Mouse (Mus musculus): ENCODE measurements around the gene Foxf2. TPM values are rescaled to one million over a fixed set of nuclear protein-coding genes. Genes with fewer than 3 reads are reported as not detected.

Foxf2 gene
- polyA plus RNA-seq, 1 experiment from 2014 or later = 5.8 TPM

GRCm38 (mm10) chr13:31641517-31641916 lies 15.9 kb downstream of the Foxf2 start:
- no peak overlapping the region for H3K9ac ChIP-seq
- 0 out of 2 replicates have a peak, but pooled peaks cover 5% of the 10 kb centered on the region for H3K27me3 ChIP-seq
- no peak for ATAC-seq (ENCODE audit: insufficient number of reproducible peaks, low FRiP score, low TSS enrichment, low read depth)
- no peaks in the 10 kb centered on the region for H3K36me3 ChIP-seq
- H3K27ac ChIP-seq (replicated peaks) = no peak overlapping the region
- 71% methylated on average over 5 of the region's 5 CpGs for WGBS
- no peak overlapping the region for H3K4me2 ChIP-seq (replicated peaks)
- no peak overlapping the region for H3K4me3 ChIP-seq (replicated peaks)
- H3K9me3 ChIP-seq (replicated peaks) = no peaks in the 10 kb centered on the region
- H3K4me1 ChIP-seq = no peaks in the 10 kb centered on the region

GRCm38 (mm10) chr13:31652131-31652745 lies 26.6 kb downstream of the Foxf2 start:
- Histone ChIP-seq H3K36me3 (no peaks in the 10 kb centered on the region), H3K9me3 (replicated peaks) (no peaks in the 10 kb centered on the region), H3K4me1 (no peaks in the 10 kb centered on the region), H3K27me3 (no peaks in the 10 kb centered on the region; the same call in 1 of the 2 replicates), H3K4me2 (replicated peaks) (no peak overlapping the region), H3K4me3 (replicated peaks) (no peak overlapping the region), H3K27ac (replicated peaks) (no peak overlapping the region), H3K9ac (no peak overlapping the region)
- 60% methylated on average over 20 of the region's 20 CpGs for WGBS
- ATAC-seq (ENCODE audit: insufficient number of reproducible peaks, low FRiP score, low TSS enrichment, low read depth) = no peak

GRCm38 (mm10) chr13:31656249-31656648 lies 30.6 kb downstream of the Foxf2 start:
- 61% methylated on average over 4 of the region's 4 CpGs for WGBS
- no peaks in the 10 kb centered on the region for H3K9me3 ChIP-seq (replicated peaks)
- peaks cover 12% of the 10 kb centered on the region for H3K27me3 ChIP-seq
- no peaks in the 10 kb centered on the region for H3K36me3 ChIP-seq
- no peak overlapping the region for H3K4me3 ChIP-seq (replicated peaks)
- no peak overlapping the region for H3K27ac ChIP-seq (replicated peaks)
- ATAC-seq (ENCODE audit: insufficient number of reproducible peaks, low FRiP score, low TSS enrichment, low read depth) = no peak
- no peaks in the 10 kb centered on the region for H3K4me1 ChIP-seq
- H3K9ac ChIP-seq = no peak overlapping the region
- no peak overlapping the region for H3K4me2 ChIP-seq (replicated peaks)

GRCm38 (mm10) chr13:31658212-31658611 lies 32.6 kb downstream of the Foxf2 start:
- H3K27me3 ChIP-seq = peaks cover 12% of the 10 kb centered on the region
- no peak overlapping the region for H3K9ac ChIP-seq
- no peak overlapping the region for H3K4me2 ChIP-seq (replicated peaks)
- H3K4me1 ChIP-seq = no peaks in the 10 kb centered on the region
- H3K27ac ChIP-seq (replicated peaks) = no peak overlapping the region
- no peak for ATAC-seq (ENCODE audit: insufficient number of reproducible peaks, low FRiP score, low TSS enrichment, low read depth)
- WGBS = 77% methylated on average over 4 of the region's 4 CpGs
- no peak overlapping the region for H3K4me3 ChIP-seq (replicated peaks)
- H3K9me3 ChIP-seq (replicated peaks) = no peaks in the 10 kb centered on the region
- no peaks in the 10 kb centered on the region for H3K36me3 ChIP-seq

GRCm38 (mm10) chr13:31658963-31659362 lies 33.3 kb downstream of the Foxf2 start:
- Histone ChIP-seq H3K4me1 (no peaks in the 10 kb centered on the region), H3K27me3 (peaks cover 12% of the 10 kb centered on the region), H3K9me3 (replicated peaks) (no peaks in the 10 kb centered on the region), H3K27ac (replicated peaks) (no peak overlapping the region), H3K4me3 (replicated peaks) (no peak overlapping the region), H3K4me2 (replicated peaks) (no peak overlapping the region), H3K36me3 (no peaks in the 10 kb centered on the region), H3K9ac (no peak overlapping the region)
- ATAC-seq (ENCODE audit: insufficient number of reproducible peaks, low FRiP score, low TSS enrichment, low read depth) = no peak
- 5% methylated on average over 3 of the region's 3 CpGs for WGBS

GRCm38 (mm10) chr13:31661211-31661610 lies 35.6 kb downstream of the Foxf2 start:
- Histone ChIP-seq H3K9me3 (replicated peaks) (no peaks in the 10 kb centered on the region), H3K4me3 (replicated peaks) (no peak overlapping the region), H3K9ac (no peak overlapping the region), H3K4me2 (replicated peaks) (no peak overlapping the region), H3K27ac (replicated peaks) (no peak overlapping the region), H3K4me1 (no peaks in the 10 kb centered on the region), H3K36me3 (no peaks in the 10 kb centered on the region), H3K27me3 (peaks cover 12% of the 10 kb centered on the region)
- 33% methylated on average over 6 of the region's 6 CpGs for WGBS
- no peak for ATAC-seq (ENCODE audit: insufficient number of reproducible peaks, low FRiP score, low TSS enrichment, low read depth)

GRCm38 (mm10) chr13:31665376-31665775 lies 39.8 kb downstream of the Foxf2 start:
- Histone ChIP-seq H3K36me3 (no peaks in the 10 kb centered on the region), H3K9ac (no peak overlapping the region), H3K4me2 (replicated peaks) (no peak overlapping the region), H3K9me3 (replicated peaks) (no peaks in the 10 kb centered on the region), H3K27ac (replicated peaks) (no peak overlapping the region), H3K27me3 (peaks cover 2% of the 10 kb centered on the region), H3K4me3 (replicated peaks) (no peak overlapping the region), H3K4me1 (no peaks in the 10 kb centered on the region)
- 68% methylated on average over 6 of the region's 6 CpGs for WGBS
- ATAC-seq (ENCODE audit: insufficient number of reproducible peaks, low FRiP score, low TSS enrichment, low read depth) = no peak

GRCm38 (mm10) chr13:31667919-31668524 lies 42.4 kb downstream of the Foxf2 start:
- no peak overlapping the region for H3K4me3 ChIP-seq (replicated peaks)
- no peak for ATAC-seq (ENCODE audit: insufficient number of reproducible peaks, low FRiP score, low TSS enrichment, low read depth)
- no peaks in the 10 kb centered on the region for H3K4me1 ChIP-seq
- no peak overlapping the region for H3K4me2 ChIP-seq (replicated peaks)
- H3K27me3 ChIP-seq = no peaks in the 10 kb centered on the region
- WGBS = 51% methylated on average over 6 of the region's 6 CpGs
- H3K27ac ChIP-seq (replicated peaks) = no peak overlapping the region
- no peaks in the 10 kb centered on the region for H3K9me3 ChIP-seq (replicated peaks)
- H3K9ac ChIP-seq = no peak overlapping the region
- H3K36me3 ChIP-seq = no peaks in the 10 kb centered on the region

GRCm38 (mm10) chr13:31672093-31672492 lies 46.5 kb downstream of the Foxf2 start:
- Histone ChIP-seq H3K9me3 (replicated peaks) (no peaks in the 10 kb centered on the region), H3K4me1 (no peaks in the 10 kb centered on the region), H3K27ac (replicated peaks) (no peak overlapping the region), H3K27me3 (no peaks in the 10 kb centered on the region), H3K36me3 (no peaks in the 10 kb centered on the region), H3K9ac (no peak overlapping the region), H3K4me2 (replicated peaks) (no peak overlapping the region), H3K4me3 (replicated peaks) (no peak overlapping the region)
- 85% methylated on average over 3 of the region's 3 CpGs for WGBS
- ATAC-seq (ENCODE audit: insufficient number of reproducible peaks, low FRiP score, low TSS enrichment, low read depth) = no peak

Small RNAs within 50 kb of the gene (microRNA-seq; reads per million reads assigned to microRNA genes)
- not detected for gene Gm27516 (ENCODE audit: borderline number of aligned reads)

Other genes with a start within 250 kb of the Foxf2 start
- 4.4 TPM in 2 replicates for gene Foxq1, start 69.7 kb upstream of the Foxf2 start, polyA plus RNA-seq (2015; fragmentation: Nextera tagmentation; extraction: Ambion mirVana)
- gene A530084C06Rik, start 66.5 kb upstream of the Foxf2 start, polyA plus RNA-seq (2015; fragmentation: Nextera tagmentation; extraction: Ambion mirVana) = not detected in 2 replicates
- 1.8 and 2.0 TPM in 2 replicates for gene Foxc1, start 180.8 kb downstream of the Foxf2 start, polyA plus RNA-seq (2015; fragmentation: Nextera tagmentation; extraction: Ambion mirVana)